Mouse (Mus musculus) CD4-positive naive resting alpha-beta T cell, adult 57 days (primary cell): Measurements from ENCODE around the gene Zfp28. TPM values are rescaled to one million over a fixed set of nuclear protein-coding genes. Genes with fewer than 3 reads are reported as not detected.

Experiments
- total RNA-seq: library from RNA; stranded (reverse); gene quantifications from one replicate; pipeline ENCODE4 v1.2.4, GENCODE M21; 2023

The Zfp28 gene
- total RNA-seq: 3.5 TPM

DNA sequence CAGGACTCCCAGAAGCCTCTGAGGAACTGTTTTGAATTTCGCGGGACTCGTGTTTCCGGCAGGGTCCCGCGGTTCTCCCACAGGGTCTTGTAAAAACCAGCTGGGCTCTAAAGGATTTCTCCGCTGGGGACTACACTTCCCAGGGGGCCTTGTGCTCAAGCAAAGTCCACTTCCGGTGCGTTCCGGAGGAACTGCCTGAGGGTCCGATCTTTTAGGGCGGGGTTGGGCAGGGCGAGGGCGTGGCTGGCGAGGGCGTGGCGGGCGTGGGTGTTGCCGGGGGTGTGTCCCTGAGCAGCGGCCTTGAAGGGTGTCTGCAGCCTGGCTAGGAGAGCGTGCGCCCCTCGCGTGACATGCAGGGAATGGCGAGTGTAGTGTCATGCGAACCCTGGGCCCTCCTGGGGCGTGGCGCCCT lies at the start of gene Zfp28:
Gene Zfp28 (plus strand): TSS at position 252 of the 412 bp plus-strand sequence.

DNA sequence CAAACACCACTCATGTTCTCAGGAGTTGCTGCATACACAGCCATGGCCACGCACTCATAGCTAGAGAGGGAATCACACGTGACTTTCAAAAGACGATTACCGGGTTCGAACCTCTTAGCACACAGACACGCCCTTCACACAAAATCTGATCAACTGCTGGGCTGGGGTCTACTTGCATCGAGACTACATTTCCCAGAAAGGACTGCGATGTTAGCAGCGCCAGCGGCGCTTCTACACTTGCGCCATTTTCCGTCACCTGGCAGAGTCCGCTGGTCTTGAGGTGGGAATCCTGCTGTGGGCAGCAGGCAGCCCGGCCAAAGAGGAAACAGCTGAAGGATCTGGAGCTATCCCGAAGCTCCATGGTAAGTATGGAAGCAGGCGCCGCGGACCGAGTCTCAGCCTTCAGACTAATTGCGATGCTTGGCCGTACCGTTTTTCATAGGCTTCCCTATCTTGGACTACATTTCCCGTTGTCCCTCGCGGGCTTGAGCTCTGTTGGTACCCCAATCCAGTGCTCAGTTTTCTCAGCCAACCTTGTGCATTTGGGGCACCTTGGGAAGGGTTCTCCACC lies 39.5 kb upstream of the Zfp28 start, which contains the start of gene Gm3854:
Gene Gm3854 (plus strand): TSS at position 259 of the 571 bp plus-strand sequence.

DNA sequence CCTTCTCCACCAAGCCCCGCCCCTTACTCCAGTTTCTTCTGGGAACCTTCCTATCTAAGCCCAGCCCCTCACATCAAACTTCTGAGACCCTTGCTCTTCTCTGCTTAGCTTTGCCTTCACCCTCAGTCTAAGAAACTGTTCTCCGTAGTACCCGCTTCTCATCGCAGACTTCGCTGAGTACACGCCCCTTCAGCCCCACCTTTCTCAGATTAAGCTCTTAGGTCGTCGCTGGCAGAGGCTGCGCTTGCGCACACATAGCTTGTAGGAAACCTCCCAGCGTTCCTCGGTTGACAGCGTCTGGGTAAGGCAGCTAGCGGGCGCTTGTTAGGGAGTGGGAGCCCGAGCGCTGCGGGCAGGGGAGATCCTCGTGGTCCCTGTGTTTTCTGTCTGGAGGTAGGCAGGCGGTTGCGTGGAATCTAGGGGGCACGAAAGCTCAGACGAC lies 20.0 kb upstream of the Zfp28 start, which contains the start of gene Zfp78:
Gene Zfp78 (plus strand): TSS at position 234 of the 442 bp plus-strand sequence.

DNA sequence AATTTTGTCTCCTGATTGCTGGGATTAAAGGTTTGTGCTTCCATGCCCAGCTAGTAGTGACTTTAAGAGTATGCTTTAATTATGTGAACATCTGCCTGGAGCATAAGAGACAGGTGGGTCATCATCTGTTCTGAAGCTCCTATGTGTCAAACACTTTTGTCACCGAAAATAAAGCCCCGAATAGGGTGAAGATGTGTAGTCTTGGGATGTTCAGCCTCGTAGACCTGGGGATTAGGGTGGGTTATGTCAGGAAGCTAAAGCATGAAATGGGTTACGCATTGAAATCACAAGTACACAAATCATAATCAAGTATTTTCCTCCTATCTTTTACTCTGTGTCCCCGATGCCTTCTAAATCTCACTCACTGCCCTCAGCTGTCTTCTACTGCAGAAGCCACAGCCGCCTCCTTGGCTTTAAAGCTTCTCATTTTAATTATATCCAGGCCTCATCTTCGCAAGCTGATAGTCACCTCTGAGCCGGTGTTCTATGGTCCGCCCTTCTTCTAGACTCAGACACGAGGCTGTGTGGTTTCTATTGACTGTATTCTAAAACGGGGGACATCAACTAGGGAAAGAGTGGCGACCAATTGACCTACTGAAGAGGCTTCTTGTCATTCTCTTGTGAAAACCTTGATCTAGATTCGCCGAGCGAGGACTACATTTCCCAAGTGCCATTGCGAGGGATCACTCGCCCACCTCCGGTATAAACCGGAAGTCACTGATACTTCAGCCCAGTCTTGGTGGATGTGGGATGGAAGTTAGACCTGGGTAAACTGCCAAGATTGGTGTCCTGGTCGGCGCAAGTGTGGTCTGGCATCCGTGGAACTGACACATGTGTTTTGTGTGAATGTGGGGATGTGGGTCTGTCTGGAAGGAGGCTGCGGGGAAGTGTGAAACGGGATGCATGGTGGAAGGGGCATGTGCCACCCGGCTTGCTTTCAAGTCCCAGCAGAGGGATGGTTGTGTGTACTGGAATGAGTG lies 15.2 kb downstream of the Zfp28 start, which contains the start of gene Smim17:
Gene Smim17 (plus strand): TSS at position 720 of the 980 bp plus-strand sequence.

DNA sequence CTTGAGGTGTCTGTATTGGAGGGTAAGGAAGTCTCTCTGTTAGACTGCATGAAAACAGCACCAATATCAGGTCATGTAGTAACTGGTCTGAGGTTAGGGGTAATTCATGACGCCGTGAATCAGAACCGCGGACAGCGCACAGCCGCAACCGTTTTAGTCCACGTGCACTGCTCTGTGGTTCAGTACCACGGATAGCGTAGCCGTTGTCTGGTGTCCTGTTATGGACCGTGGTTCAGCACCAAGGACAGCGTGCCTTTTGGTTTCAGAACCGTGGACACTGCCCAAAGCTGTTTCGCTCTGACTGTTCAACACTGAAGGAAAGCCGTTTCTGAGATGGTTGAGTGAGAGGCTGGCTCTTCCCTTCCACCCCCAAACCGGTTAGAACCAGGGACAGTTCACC lies 26.9 kb downstream of the Zfp28 start, which contains the start of gene Gm20715:
Gene Gm20715 (plus strand): TSS at position 235 of the 400 bp plus-strand sequence.

DNA sequence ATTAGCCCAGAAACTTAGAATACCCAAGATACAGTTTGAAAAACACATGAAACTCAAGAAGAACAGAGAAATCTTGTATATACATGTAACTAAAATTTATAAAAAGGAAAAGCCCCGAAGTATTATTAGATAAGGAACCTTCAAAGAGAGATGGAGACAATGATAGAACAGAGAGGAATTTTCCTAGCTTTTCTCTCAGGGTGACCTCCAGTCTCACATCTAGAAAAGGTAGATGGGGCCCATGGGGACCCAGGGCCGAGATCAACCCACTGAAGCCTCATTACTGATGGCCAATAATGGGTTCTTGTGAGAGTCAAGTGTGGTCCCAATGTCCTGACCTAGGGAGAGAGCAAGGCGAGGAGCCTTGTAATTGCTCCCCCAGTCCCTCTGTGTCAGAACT lies 55.3 kb downstream of the Zfp28 start, which contains the start of gene Olfr1344:
Gene Olfr1344 (plus strand): TSS at position 301 of the 400 bp plus-strand sequence.

Other genes starting within 250 kb of the Zfp28 start
- gene Zfp787, start 227.3 kb upstream of the Zfp28 start, total RNA-seq: 32.9 TPM
- 23.6 TPM for gene Zfp444, start 211.1 kb upstream of the Zfp28 start, total RNA-seq
- not detected for gene Galp, start 186.2 kb upstream of the Zfp28 start, total RNA-seq
- gene Zscan5b, start 161.0 kb upstream of the Zfp28 start, total RNA-seq: not detected
- gene Epp13, start 130.6 kb upstream of the Zfp28 start, total RNA-seq: not detected
- 2.9 TPM for gene Zfp667, start 96.7 kb upstream of the Zfp28 start, total RNA-seq
- 2.7 TPM for gene Zfp583, start 52.0 kb upstream of the Zfp28 start, total RNA-seq
- 1.1 TPM for gene Gm3854, start 39.5 kb upstream of the Zfp28 start, total RNA-seq
- gene Zfp78, start 20.0 kb upstream of the Zfp28 start, total RNA-seq: 2.5 TPM
- gene Smim17, start 15.4 kb downstream of the Zfp28 start, total RNA-seq: not detected
- gene Gm20715, start 27.0 kb downstream of the Zfp28 start, total RNA-seq: not detected
- gene Olfr1344, start 55.4 kb downstream of the Zfp28 start, total RNA-seq: not detected
- not detected for gene Olfr1336, start 72.9 kb downstream of the Zfp28 start, total RNA-seq
- not detected for gene Olfr1346, start 83.8 kb downstream of the Zfp28 start, total RNA-seq
- not detected for gene Olfr5, start 103.6 kb downstream of the Zfp28 start, total RNA-seq
- gene Olfr1347, start 116.5 kb downstream of the Zfp28 start, total RNA-seq: not detected
- not detected for gene Olfr1348, start 125.5 kb downstream of the Zfp28 start, total RNA-seq
- not detected for gene Olfr1349, start 139.7 kb downstream of the Zfp28 start, total RNA-seq
- gene Olfr1350, start 181.5 kb downstream of the Zfp28 start, total RNA-seq: not detected